Mouse (Mus musculus) heart, postnatal 0 days (tissue): ENCODE measurements at regions not wholly inside any gene's neighbourhood (a gene's known extent, or its start where the extent isn't known, plus 50 kb on each side); places are given as distances from the start of the nearest gene placed in this dataset. TPM values are rescaled to one million over a fixed set of nuclear protein-coding genes. Genes with fewer than 3 reads are reported as not detected.

Experiments
- ATAC-seq: fragments of 200-750 bp; cut with Nextera tagmentation; 2 replicates; pipeline ENCODE4 v1.8.0; 2017; ENCODE audit warnings: low read depth, moderate number of reproducible peaks, moderate library complexity; ENCODE audit not compliant: insufficient read depth
- DNase-seq: peaks from one replicate; pipeline ENCODE4 v3.0.0-alpha.2; 2016; ENCODE audit warnings: low spot score
- H3K27ac ChIP-seq: fragments of 300-500 bp; sonication (generic); 2 replicates; pipeline ENCODE4 v1.5.1; 2014; ENCODE audit warnings: low read depth, mild to moderate bottlenecking
- H3K27me3 ChIP-seq: fragments of 300-500 bp; sonication (generic); 2 replicates; pipeline ENCODE4 v1.6.1; 2014; ENCODE audit warnings: low read length, mixed read lengths; ENCODE audit not compliant: control insufficient read depth, insufficient read depth
- H3K36me3 ChIP-seq: fragments of 300-500 bp; sonication (generic); replicated peaks from 2 replicates; pipeline ENCODE4 v1.6.1; 2014; ENCODE audit warnings: low read length, mixed read lengths; ENCODE audit not compliant: control insufficient read depth, insufficient read depth
- H3K4me1 ChIP-seq: fragments of 300-500 bp; sonication (generic); 2 replicates; pipeline ENCODE4 v1.6.1; 2014; ENCODE audit warnings: antibody characterized with exemption; ENCODE audit not compliant: control insufficient read depth, insufficient read depth
- H3K4me2 ChIP-seq: fragments of 300-500 bp; sonication (generic); 2 replicates; pipeline ENCODE4 v1.6.1; 2014; ENCODE audit warnings: low read depth, mild to moderate bottlenecking, low read length, moderate library complexity
- H3K4me3 ChIP-seq: fragments of 300-500 bp; sonication (generic); 2 replicates; pipeline ENCODE4 v1.5.1; 2014; ENCODE audit warnings: low read depth, low read length
- H3K9ac ChIP-seq: fragments of 300-500 bp; sonication (generic); replicated peaks from 2 replicates; pipeline ENCODE4 v1.6.1; 2014; ENCODE audit warnings: low read depth, low read length, mixed read lengths
- H3K9me3 ChIP-seq: fragments of 300-500 bp; sonication (generic); replicated peaks from 2 replicates; pipeline ENCODE4 v1.6.1; 2016; ENCODE audit warnings: low read length; ENCODE audit not compliant: control insufficient read depth
- CTCF ChIP-seq: IDR thresholded peaks from 2 replicates; pipeline ENCODE4 v1.5.1; 2016; ENCODE audit warnings: antibody characterized with exemption, control low read depth, low read depth
- EP300 ChIP-seq: IDR thresholded peaks from 2 replicates; pipeline ENCODE4 v1.6.1; 2016; ENCODE audit warnings: antibody characterized with exemption, low read depth
- WGBS: fragments of 180-500 bp; shearing (Covaris S2); extraction: QIAGEN DNeasy Blood & Tissue Kit; methylation state at CpG from one replicate; pipeline ENCODE4 v1.1.7; 2014; 5-methylcytosine and 5-hydroxymethylcytosine counted together
- microRNA-seq: library from miRNA; unstranded; fragments of <30 nt; microRNA quantifications from one replicate; pipeline ENCODE4, GENCODE M21; 2016

DNA sequence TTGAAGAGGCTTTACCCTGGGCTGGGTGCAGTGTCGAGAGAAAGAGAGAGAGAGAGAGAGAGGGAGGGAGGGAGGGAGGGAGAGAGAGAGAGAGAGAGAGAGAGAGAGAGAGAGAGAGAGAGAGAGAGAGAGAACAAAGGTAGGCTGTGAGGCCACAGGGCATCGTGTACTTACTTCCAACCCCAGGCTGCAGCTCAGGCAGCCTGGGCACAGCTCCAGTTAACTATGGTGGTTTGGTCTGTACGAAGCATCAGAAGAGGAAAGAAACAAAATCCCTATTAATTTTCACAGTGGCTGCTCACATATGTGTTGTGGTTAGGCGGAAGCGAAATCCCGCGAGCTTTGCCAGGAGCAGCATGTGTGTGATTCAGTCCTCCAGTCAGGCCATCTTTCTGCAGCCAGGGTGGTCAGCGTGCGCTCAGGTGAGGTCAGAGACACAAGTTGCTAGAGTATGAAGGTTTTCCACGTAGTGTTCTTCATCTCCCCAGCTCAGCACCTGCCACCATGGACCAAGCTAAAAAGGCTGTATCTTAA, 143.3 kb upstream of the BB014433 start:
- 46% methylated on average over 10 of the region's 10 CpGs for WGBS
- Histone ChIP-seq H3K4me3 (no peak overlapping the region), H3K4me1 (no peaks in the 10 kb centered on the region), H3K36me3 (no peaks in the 10 kb centered on the region), H3K27me3 (no peaks in the 10 kb centered on the region), H3K27ac (no peak overlapping the region), H3K9me3 (no peaks in the 10 kb centered on the region), H3K9ac (no peak overlapping the region), H3K4me2 (no peak overlapping the region)
- no peak for DNase-seq
- no peak for ATAC-seq
- TF ChIP-seq EP300 (no peak), CTCF (no peak)

Small RNA genes in the stretch of these regions (microRNA-seq; reads per million reads assigned to microRNA genes)
- gene Gm25255: not detected
- not detected for gene Gm25871
